Mouse (Mus musculus) limb, embryonic 14.5 days (tissue): Measurements from ENCODE around the gene Pam. TPM values are rescaled to one million over a fixed set of nuclear protein-coding genes. Genes with fewer than 3 reads are reported as not detected.

Experiments
- ATAC-seq: fragments of 200-750 bp; cut with Nextera tagmentation; 2 replicates; pipeline ENCODE4 v1.8.0; 2017; ENCODE audit warnings: low read depth, moderate number of reproducible peaks, moderate TSS enrichment; ENCODE audit not compliant: low FRiP score
- DNase-seq: peaks from one replicate; pipeline ENCODE4 v3.0.0-alpha.2; 2015; ENCODE audit warnings: low spot score
- H3K27ac ChIP-seq: fragments of 300-500 bp; sonication (generic); replicated peaks from 2 replicates; pipeline ENCODE4 v1.5.1; 2014; ENCODE audit warnings: low read depth, mild to moderate bottlenecking, low read length, moderate library complexity, mixed read lengths
- H3K27me3 ChIP-seq: fragments of 300-500 bp; sonication (generic); 2 replicates; pipeline ENCODE4 v1.6.1; 2014; ENCODE audit warnings: low read length, mixed read lengths; ENCODE audit not compliant: control insufficient read depth, insufficient read depth
- H3K36me3 ChIP-seq: fragments of 300-500 bp; sonication (generic); 2 replicates; pipeline ENCODE4 v1.6.1; 2014; ENCODE audit warnings: mild to moderate bottlenecking, low read length, moderate library complexity, mixed read lengths; ENCODE audit not compliant: control insufficient read depth, insufficient read depth
- H3K4me1 ChIP-seq: fragments of 300-500 bp; sonication (generic); 2 replicates; pipeline ENCODE4 v1.6.1; 2014; ENCODE audit warnings: antibody characterized with exemption, low read length, mixed read lengths; ENCODE audit not compliant: control insufficient read depth, insufficient read depth
- H3K4me2 ChIP-seq: fragments of 300-500 bp; sonication (generic); replicated peaks from 2 replicates; pipeline ENCODE4 v1.6.1; 2014; ENCODE audit warnings: low read depth, mild to moderate bottlenecking, low read length, moderate library complexity; ENCODE audit not compliant: severe bottlenecking
- H3K4me3 ChIP-seq: fragments of 300-500 bp; sonication (generic); replicated peaks from 2 replicates; pipeline ENCODE4 v1.5.1; 2014; ENCODE audit warnings: low read length
- H3K9ac ChIP-seq: fragments of 300-500 bp; sonication (generic); 2 replicates; pipeline ENCODE4 v1.6.1; 2014; ENCODE audit warnings: mild to moderate bottlenecking, low read depth, low read length, moderate library complexity; ENCODE audit not compliant: severe bottlenecking
- H3K9me3 ChIP-seq: fragments of 300-500 bp; sonication (generic); 2 replicates; pipeline ENCODE4 v1.6.1; 2016; ENCODE audit warnings: low read length; ENCODE audit not compliant: control insufficient read depth
- POLR2A ChIP-seq: fragments of 200-500 bp; IDR thresholded peaks from 2 replicates; pipeline ENCODE4 v1.8.0; 2012; ENCODE audit warnings: inconsistent platforms, mild to moderate bottlenecking, moderate library complexity, borderline replicate concordance; ENCODE audit not compliant: insufficient read depth, insufficient read length; ENCODE audit errors: extremely low read depth
- WGBS: fragments of 180-500 bp; shearing (Covaris S2); extraction: QIAGEN DNeasy Blood & Tissue Kit; methylation state at CpG from one replicate; pipeline ENCODE4 v1.1.7; 2014; 5-methylcytosine and 5-hydroxymethylcytosine counted together
- polyA plus RNA-seq, 2 experiments: library from polyadenylated mRNA; depleted of rRNA in 1 of 2; stranded (reverse) in 1 of 2; unstranded in 1 of 2; fragments of >200 nt; fragmentation: Nextera tagmentation in 1 of 2; extraction: Ambion mirVana in 1 of 2; gene quantifications; 2 replicates each; pipeline versions ENCODE4 v1.2.1 to v1.2.3; 2012 to 2014

The Pam gene
- polyA plus RNA-seq, 2 experiments, result 37.8 to 54.1 TPM

DNA sequence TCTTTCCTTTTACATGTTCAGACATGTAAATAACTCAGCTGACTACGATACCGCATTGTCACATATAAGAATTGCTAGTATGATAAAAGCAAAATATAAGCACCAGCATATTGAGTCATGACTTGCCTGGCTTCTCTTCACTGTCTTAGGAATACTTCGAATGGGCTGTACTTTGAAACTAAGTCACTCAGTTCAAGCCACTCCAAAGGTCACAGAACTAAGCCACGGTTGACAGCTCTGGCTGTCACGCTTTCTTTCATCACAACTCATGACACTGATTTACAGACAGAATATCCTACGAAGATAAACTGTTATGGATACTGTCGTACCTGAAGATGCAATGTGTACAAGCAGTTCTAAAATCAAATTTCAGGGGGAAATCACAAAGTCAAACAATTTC, 168.7 kb downstream of the Pam start:
- Histone ChIP-seq H3K4me3 (no peak overlapping the region), H3K9me3 (no peaks in the 10 kb centered on the region), H3K4me2 (no peak overlapping the region), H3K9ac (no peak overlapping the region), H3K36me3 (0 out of 2 replicates have a peak, but pooled peaks cover 2% of the 10 kb centered on the region), H3K4me1 (peaks cover 3% of the 10 kb centered on the region; the same call in 1 of the 2 replicates), H3K27ac (no peak overlapping the region), H3K27me3 (no peaks in the 10 kb centered on the region)
- WGBS, result 90% methylated on average over 7 of the region's 7 CpGs
- ATAC-seq (no peak), DNase-seq (no peak)
- TF ChIP-seq POLR2A, result no peak

GRCm38 (mm10) chr1:97926017-97926540, 169.4 kb downstream of the Pam start:
- TF ChIP-seq POLR2A, result no peak
- no peaks in the 10 kb centered on the region for H3K9me3 ChIP-seq
- no peak overlapping the region for H3K27ac ChIP-seq
- WGBS, result 45% methylated on average over 2 of the region's 2 CpGs
- H3K36me3 ChIP-seq, result 0 out of 2 replicates have a peak, but pooled peaks cover 2% of the 10 kb centered on the region
- H3K4me1 ChIP-seq, result peaks cover 3% of the 10 kb centered on the region; the same call in 1 of the 2 replicates
- H3K9ac ChIP-seq, result no peak overlapping the region
- H3K4me2 ChIP-seq, result no peak overlapping the region
- no peak overlapping the region for H3K4me3 ChIP-seq
- ATAC-seq (no peak), DNase-seq (peak; percentile 31)
- H3K27me3 ChIP-seq, result no peaks in the 10 kb centered on the region

- no peak overlapping the region for H3K9ac ChIP-seq
- no peak overlapping the region for H3K4me2 ChIP-seq
- WGBS, result 86% methylated on average over 6 of the region's 6 CpGs
- no peaks in the 10 kb centered on the region for H3K27me3 ChIP-seq
- no peak overlapping the region for H3K4me3 ChIP-seq
- H3K4me1 ChIP-seq, result peaks cover 3% of the 10 kb centered on the region; the same call in 1 of the 2 replicates
- H3K36me3 ChIP-seq, result 0 out of 2 replicates have a peak, but pooled peaks cover 2% of the 10 kb centered on the region
- no peak overlapping the region for H3K27ac ChIP-seq
- TF ChIP-seq POLR2A, result no peak
- ATAC-seq (no peak), DNase-seq (no peak)
- H3K9me3 ChIP-seq, result no peaks in the 10 kb centered on the region
Observed at GRCm38 (mm10) chr1:97922395-97922794, 173.1 kb downstream of the Pam start.

DNA sequence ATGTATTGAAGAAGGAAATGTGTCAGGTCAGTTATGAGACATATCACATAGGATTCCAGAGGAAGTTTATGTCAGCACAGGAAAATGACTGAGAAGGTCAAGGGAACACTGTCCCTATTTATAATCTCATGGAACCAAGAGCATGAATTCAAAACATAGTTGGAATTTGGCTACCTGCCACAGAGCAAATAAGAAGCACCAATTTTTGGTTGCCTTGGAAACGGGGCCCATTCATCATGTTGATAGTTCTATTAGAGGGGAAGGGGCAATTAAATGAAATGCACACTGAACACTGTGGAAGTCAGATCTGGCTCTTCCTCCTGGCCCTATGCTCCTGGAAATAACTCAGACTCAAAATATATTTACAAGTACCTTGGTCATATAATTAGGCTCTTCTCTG, 173.6 kb downstream of the Pam start:
- no peaks in the 10 kb centered on the region for H3K9me3 ChIP-seq
- H3K4me3 ChIP-seq, result no peak overlapping the region
- no peaks in the 10 kb centered on the region for H3K27me3 ChIP-seq
- H3K27ac ChIP-seq, result no peak overlapping the region
- peaks cover 3% of the 10 kb centered on the region; the same call in 1 of the 2 replicates for H3K4me1 ChIP-seq
- 0 out of 2 replicates have a peak, but pooled peaks cover 2% of the 10 kb centered on the region for H3K36me3 ChIP-seq
- TF ChIP-seq POLR2A, result no peak
- 68% methylated on average over 1 of the region's 1 CpGs for WGBS
- H3K9ac ChIP-seq, result no peak overlapping the region
- ATAC-seq, result no peak
- peak; percentile 25 for DNase-seq
- H3K4me2 ChIP-seq, result no peak overlapping the region

GRCm38 (mm10) chr1:97918495-97918894, 177.0 kb downstream of the Pam start:
- DNase-seq (no peak), ATAC-seq (no peak)
- H3K4me2 ChIP-seq, result no peak overlapping the region
- no peaks in the 10 kb centered on the region for H3K27me3 ChIP-seq
- WGBS, result 74% methylated on average over 8 of the region's 8 CpGs
- no peak overlapping the region for H3K9ac ChIP-seq
- 0 out of 2 replicates have a peak, but pooled peaks cover 2% of the 10 kb centered on the region for H3K36me3 ChIP-seq
- H3K9me3 ChIP-seq, result no peaks in the 10 kb centered on the region
- no peak for TF ChIP-seq POLR2A
- no peak overlapping the region for H3K4me3 ChIP-seq
- no peaks in the 10 kb centered on the region for H3K4me1 ChIP-seq
- H3K27ac ChIP-seq, result no peak overlapping the region

- Histone ChIP-seq H3K4me3 (no peak overlapping the region), H3K4me1 (no peaks in the 10 kb centered on the region), H3K4me2 (no peak overlapping the region), H3K27me3 (no peaks in the 10 kb centered on the region), H3K36me3 (no peaks in the 10 kb centered on the region), H3K9ac (no peak overlapping the region), H3K9me3 (no peaks in the 10 kb centered on the region), H3K27ac (no peak overlapping the region)
- DNase-seq (no peak), ATAC-seq (no peak)
- WGBS, result 42% methylated on average over 2 of the region's 2 CpGs
- TF ChIP-seq POLR2A, result no peak
Observed at GRCm38 (mm10) chr1:97916971-97917234, 178.5 kb downstream of the Pam start.
